Mouse (Mus musculus) forebrain, embryonic 10.5 days (tissue): ENCODE data around the gene Sh3tc1. TPM values are rescaled to one million over a fixed set of nuclear protein-coding genes. Genes with fewer than 3 reads are reported as not detected.

Experiments
- DNase-seq: peaks from one replicate; pipeline ENCODE4 v3.0.0-alpha.2; 2017; ENCODE audit warnings: low spot score; ENCODE audit errors: extremely low spot score
- H3K27ac ChIP-seq: fragments of 300-500 bp; sonication (generic); 2 replicates; pipeline ENCODE4 v1.5.1; 2016; ENCODE audit warnings: mild to moderate bottlenecking
- H3K27me3 ChIP-seq: fragments of 300-500 bp; sonication (generic); 2 replicates; pipeline ENCODE4 v1.6.1; 2016; ENCODE audit warnings: mild to moderate bottlenecking; ENCODE audit not compliant: poor library complexity, severe bottlenecking
- H3K36me3 ChIP-seq: fragments of 300-500 bp; sonication (generic); replicated peaks from 2 replicates; pipeline ENCODE4 v1.6.1; 2016; ENCODE audit warnings: mild to moderate bottlenecking, moderate library complexity
- H3K4me1 ChIP-seq: fragments of 300-500 bp; sonication (generic); 2 replicates; pipeline ENCODE4 v1.6.1; 2016
- H3K4me3 ChIP-seq: fragments of 300-500 bp; sonication (generic); 2 replicates; pipeline ENCODE4 v1.5.1; 2016; ENCODE audit warnings: mild to moderate bottlenecking, moderate library complexity
- H3K9me3 ChIP-seq: fragments of 300-500 bp; sonication (generic); 2 replicates; pipeline ENCODE4 v1.6.1; 2016; ENCODE audit warnings: mild to moderate bottlenecking, moderate library complexity
- WGBS: fragments of 180-500 bp; shearing (Covaris S2); methylation state at CpG from one replicate; pipeline ENCODE4 v1.1.7; 2016; 5-methylcytosine and 5-hydroxymethylcytosine counted together
- polyA plus RNA-seq: library from polyadenylated mRNA; unstranded; fragments of >200 nt; fragmentation: Nextera tagmentation; extraction: Ambion mirVana; gene quantifications from 2 replicates; pipeline ENCODE4 v1.2.1, GENCODE M21; 2016

The Sh3tc1 gene
- polyA plus RNA-seq, 1 experiment from 2014 or later: 4.5 TPM

DNA sequence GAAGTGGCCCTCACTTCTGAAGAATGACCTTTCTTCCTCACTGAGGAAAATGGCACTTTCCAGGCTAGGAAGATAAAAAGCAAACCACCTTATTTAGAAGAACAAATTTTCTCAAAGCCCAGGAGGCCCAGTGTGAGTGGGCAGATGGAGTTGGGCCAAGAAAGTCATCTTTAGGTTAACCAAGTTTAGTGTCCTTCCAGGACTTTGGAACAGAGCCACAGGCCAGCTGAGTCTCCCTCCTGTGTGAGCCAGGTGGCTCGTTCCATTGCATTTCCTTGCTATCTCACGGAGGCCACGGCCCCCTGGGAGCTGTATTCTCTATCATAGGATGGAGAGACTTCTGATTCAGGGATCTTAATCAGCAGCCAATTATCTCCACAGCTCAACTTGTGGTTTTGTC, 28.9 kb downstream of the Sh3tc1 start:
- Histone ChIP-seq H3K27me3 (no peaks in the 10 kb centered on the region), H3K9me3 (no peaks in the 10 kb centered on the region), H3K4me3 (no peak overlapping the region), H3K27ac (no peak overlapping the region), H3K36me3 (no peaks in the 10 kb centered on the region), H3K4me1 (peaks cover 6% of the 10 kb centered on the region; the same call in 1 of the 2 replicates)
- WGBS: 78% methylated on average over 3 of the region's 3 CpGs
- DNase-seq: no peak

DNA sequence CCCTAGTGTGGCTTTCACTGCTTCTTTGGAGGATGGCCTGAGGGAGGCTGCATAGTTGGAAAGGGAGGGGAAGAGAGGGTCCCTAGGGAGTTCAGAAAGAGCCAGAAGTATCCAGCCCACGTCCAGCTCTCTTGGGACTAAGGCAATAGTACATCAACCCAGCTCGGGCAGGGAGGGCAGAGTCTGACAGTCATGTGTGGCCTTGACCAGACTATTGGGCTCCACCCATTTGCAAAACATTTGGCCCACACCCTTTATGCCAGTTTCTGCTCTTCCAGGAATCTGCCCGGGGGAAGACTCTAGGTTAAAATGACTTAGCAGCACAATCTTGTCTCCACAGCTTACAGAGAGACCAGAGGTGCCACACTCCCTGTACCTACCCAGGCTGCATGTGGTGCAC, 29.3 kb downstream of the Sh3tc1 start:
- no peaks in the 10 kb centered on the region for H3K9me3 ChIP-seq
- no peak overlapping the region for H3K4me3 ChIP-seq
- DNase-seq: no peak
- peaks cover 6% of the 10 kb centered on the region; the same call in 1 of the 2 replicates for H3K4me1 ChIP-seq
- H3K27ac ChIP-seq: no peak overlapping the region
- H3K36me3 ChIP-seq: no peaks in the 10 kb centered on the region
- H3K27me3 ChIP-seq: no peaks in the 10 kb centered on the region
- WGBS: 84% methylated on average over 3 of the region's 3 CpGs

DNA sequence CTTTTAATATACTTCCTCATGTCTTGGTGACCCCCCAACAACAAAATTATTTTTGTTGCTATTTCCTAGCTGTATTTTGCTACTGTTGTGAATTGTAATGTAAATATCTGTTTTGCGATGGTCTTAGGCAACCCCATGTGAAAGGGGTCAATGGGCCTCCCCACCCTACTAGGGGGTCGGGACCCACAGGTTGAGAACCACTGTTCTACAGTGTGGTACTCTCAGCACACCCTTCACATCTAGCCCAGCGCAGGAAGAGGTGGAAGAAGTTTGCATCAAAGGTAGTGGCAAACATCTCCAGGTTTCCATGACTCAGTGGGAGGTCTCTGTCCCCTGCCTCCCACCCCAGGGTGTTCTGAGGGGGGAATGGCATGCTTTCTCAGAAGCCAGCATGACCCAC, 34.4 kb downstream of the Sh3tc1 start:
- H3K4me3 ChIP-seq: no peak overlapping the region
- H3K9me3 ChIP-seq: no peaks in the 10 kb centered on the region
- 94% methylated on average over 3 of the region's 3 CpGs for WGBS
- H3K4me1 ChIP-seq: peaks cover 6% of the 10 kb centered on the region; the same call in 1 of the 2 replicates
- DNase-seq: no peak
- no peak overlapping the region for H3K27ac ChIP-seq
- H3K27me3 ChIP-seq: no peaks in the 10 kb centered on the region
- H3K36me3 ChIP-seq: no peaks in the 10 kb centered on the region

DNA sequence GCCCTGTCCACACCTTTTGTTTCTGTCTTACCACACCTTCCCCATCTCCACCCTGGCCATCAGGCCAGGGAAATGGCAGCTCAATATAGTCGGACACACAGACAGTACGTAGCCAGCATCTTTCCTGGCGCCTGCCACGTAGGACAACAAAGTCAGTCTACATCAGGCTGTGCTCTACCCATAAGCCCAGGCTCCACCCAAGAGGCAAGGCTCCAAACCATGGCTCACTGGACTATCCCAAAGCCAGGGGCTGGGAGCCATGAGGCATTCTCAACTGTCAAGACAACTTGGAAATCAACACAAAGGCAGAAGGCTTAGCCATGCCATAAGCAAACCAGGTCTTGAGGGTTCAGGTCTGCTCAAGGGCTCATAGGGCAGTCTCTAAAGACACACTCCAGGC, 36.0 kb downstream of the Sh3tc1 start:
- Histone ChIP-seq H3K9me3 (no peaks in the 10 kb centered on the region), H3K27ac (no peak overlapping the region), H3K27me3 (no peaks in the 10 kb centered on the region), H3K4me3 (no peak overlapping the region), H3K36me3 (no peaks in the 10 kb centered on the region), H3K4me1 (no peaks in the 10 kb centered on the region)
- no peak for DNase-seq
- WGBS: 94% methylated on average over 4 of the region's 4 CpGs

DNA sequence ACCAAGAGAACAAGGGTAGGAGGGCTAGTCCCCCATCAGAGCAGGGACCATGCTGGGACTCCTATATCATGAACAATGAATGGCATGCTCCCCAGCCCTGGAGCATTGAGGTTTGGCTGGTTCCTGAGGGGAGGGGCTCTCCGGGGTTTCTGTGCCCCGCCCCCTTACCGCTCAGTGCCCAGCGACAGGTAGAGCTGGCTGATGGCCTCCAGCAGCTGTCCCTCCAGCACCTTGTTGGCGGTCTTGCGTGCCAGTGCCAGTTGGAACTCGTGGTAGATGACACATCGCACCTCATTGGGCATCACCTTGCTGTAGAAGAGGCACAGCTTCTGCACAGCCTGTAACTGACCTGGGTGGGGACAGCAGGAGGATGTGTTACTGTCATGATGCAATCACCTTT, 36.6 kb downstream of the Sh3tc1 start:
- Histone ChIP-seq H3K36me3 (no peaks in the 10 kb centered on the region), H3K27me3 (no peaks in the 10 kb centered on the region), H3K9me3 (no peaks in the 10 kb centered on the region), H3K4me1 (no peaks in the 10 kb centered on the region), H3K27ac (no peak overlapping the region), H3K4me3 (no peak overlapping the region)
- WGBS: 84% methylated on average over 8 of the region's 8 CpGs
- no peak for DNase-seq

DNA sequence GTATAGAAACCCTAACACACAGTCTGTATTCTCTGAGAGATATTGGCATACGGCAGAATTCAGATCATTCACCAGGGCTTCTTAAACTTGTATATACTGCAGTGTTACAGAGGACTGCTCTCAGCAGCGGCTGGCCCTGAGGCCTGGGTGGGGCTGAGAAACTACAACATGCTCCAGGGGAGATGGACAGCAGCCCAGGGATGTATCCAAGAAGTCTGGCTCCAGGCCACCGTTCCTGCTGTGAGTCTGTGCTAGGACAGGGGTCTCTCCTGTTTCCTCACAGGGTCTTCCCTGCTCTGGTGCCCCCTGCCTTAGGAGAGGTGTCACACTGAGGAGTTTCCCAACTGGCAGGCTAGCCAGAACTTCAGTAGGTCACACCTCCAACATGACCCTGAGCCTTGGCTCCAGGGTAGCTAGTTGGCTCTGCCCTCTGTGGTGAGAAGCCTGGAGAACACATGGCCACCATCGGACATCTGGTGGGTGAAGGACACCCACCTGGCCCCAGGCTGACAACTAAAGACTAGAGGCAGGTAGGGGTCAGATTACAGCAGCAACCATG, 37.1 kb downstream of the Sh3tc1 start:
- H3K4me1 ChIP-seq: no peaks in the 10 kb centered on the region
- no peak overlapping the region for H3K4me3 ChIP-seq
- H3K9me3 ChIP-seq: no peaks in the 10 kb centered on the region
- no peaks in the 10 kb centered on the region for H3K36me3 ChIP-seq
- 83% methylated on average over 4 of the region's 4 CpGs for WGBS
- DNase-seq: no peak
- no peaks in the 10 kb centered on the region for H3K27me3 ChIP-seq
- H3K27ac ChIP-seq: no peak overlapping the region

DNA sequence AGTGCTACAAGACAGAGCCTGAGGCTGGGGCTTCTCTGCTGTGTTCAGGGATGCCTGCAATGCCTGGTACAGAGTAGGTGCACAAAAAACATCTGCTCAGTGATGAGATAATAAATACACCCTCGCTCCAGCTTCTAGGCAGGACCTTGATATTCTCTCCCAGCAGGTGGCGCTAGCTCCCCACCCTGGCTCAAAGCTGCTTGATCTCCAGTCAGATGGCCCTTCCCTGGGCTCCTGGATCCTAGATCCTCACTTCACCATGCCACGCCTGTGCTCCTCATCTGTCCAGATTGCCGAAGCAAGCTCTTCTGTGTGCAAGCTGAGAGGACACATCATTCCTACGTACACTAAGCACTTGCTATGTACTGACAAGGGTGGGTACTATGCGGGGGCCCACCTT, 38.7 kb downstream of the Sh3tc1 start:
- WGBS: 54% methylated on average over 6 of the region's 6 CpGs
- Histone ChIP-seq H3K4me1 (peaks cover 1% of the 10 kb centered on the region), H3K4me3 (no peak overlapping the region), H3K27me3 (no peaks in the 10 kb centered on the region), H3K36me3 (no peaks in the 10 kb centered on the region), H3K27ac (no peak overlapping the region), H3K9me3 (no peaks in the 10 kb centered on the region)
- DNase-seq: peak; percentile 62

DNA sequence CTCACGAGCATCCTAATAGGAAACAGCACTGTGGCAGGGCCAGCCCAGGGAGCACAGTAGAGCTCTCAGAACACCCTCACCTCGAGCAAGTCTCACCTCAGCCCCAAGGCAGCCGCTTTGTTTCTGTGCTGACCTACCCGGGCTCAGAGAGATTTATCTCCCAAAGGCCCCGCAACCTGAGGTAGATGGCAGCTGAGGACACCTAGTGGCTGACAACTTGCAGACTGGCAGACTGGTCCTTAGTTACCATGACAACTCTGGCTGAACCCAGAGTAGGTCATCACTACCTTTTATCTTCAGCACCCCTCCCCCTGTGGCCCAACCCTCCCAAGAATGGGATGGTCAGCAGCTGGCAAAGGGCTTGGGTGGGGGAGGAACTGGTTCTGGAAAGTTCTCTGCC, 44.0 kb downstream of the Sh3tc1 start:
- peaks cover 13% of the 10 kb centered on the region for H3K4me1 ChIP-seq
- H3K36me3 ChIP-seq: no peaks in the 10 kb centered on the region
- peak; percentile 40 for DNase-seq
- 17% methylated on average over 5 of the region's 5 CpGs for WGBS
- H3K27ac ChIP-seq: no peak overlapping the region
- no peaks in the 10 kb centered on the region for H3K27me3 ChIP-seq
- H3K4me3 ChIP-seq: no peak overlapping the region
- no peaks in the 10 kb centered on the region for H3K9me3 ChIP-seq

DNA sequence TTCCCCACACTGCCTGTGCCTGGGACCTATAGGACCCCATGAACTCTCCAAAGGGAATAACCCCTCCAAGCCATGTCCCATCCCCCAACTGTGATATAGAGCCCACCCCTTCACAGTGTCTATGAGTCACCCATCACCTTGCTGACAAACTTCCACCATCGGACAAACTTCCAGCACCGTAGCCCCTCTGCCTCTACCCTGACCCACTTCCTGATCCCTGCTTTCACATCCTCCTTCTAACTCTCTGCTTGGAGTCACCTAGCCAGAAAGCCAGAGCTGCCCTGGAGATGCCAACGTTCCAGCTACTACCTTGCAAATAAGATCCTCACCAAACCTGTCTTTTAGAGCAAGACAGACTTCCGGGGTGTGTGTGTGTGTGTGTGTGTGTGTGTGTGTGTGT, 46.1 kb downstream of the Sh3tc1 start:
- Histone ChIP-seq H3K27ac (no peak overlapping the region), H3K27me3 (no peaks in the 10 kb centered on the region), H3K4me1 (peaks cover 27% of the 10 kb centered on the region), H3K4me3 (no peak overlapping the region), H3K36me3 (no peaks in the 10 kb centered on the region), H3K9me3 (no peaks in the 10 kb centered on the region)
- WGBS: 87% methylated on average over 4 of the region's 4 CpGs
- no peak for DNase-seq

DNA sequence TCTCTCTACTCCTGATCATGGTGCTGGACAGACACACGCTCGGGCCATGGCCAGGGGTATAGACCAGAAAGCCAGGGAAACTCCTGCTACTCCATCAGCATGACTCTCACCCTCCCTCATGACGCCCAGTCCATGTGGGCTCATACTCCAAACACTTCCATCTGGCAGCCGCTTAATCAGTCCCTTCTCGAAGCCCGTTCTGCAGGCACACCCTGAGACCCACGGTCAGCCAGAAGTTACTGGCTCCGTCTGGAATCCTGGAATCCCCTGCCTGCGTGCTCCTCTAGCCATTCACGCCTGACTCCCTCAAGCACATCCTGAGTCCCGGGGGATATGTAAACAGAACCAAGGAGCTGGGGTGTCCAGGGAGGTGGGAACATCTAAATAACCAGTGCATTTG, 48.5 kb downstream of the Sh3tc1 start:
- peaks cover 40% of the 10 kb centered on the region for H3K4me1 ChIP-seq
- no peak overlapping the region; the same call in 1 of the 2 replicates for H3K27ac ChIP-seq
- no peaks in the 10 kb centered on the region for H3K27me3 ChIP-seq
- 77% methylated on average over 11 of the region's 11 CpGs for WGBS
- no peak overlapping the region for H3K4me3 ChIP-seq
- H3K36me3 ChIP-seq: no peaks in the 10 kb centered on the region
- H3K9me3 ChIP-seq: no peaks in the 10 kb centered on the region
- no peak for DNase-seq

DNA sequence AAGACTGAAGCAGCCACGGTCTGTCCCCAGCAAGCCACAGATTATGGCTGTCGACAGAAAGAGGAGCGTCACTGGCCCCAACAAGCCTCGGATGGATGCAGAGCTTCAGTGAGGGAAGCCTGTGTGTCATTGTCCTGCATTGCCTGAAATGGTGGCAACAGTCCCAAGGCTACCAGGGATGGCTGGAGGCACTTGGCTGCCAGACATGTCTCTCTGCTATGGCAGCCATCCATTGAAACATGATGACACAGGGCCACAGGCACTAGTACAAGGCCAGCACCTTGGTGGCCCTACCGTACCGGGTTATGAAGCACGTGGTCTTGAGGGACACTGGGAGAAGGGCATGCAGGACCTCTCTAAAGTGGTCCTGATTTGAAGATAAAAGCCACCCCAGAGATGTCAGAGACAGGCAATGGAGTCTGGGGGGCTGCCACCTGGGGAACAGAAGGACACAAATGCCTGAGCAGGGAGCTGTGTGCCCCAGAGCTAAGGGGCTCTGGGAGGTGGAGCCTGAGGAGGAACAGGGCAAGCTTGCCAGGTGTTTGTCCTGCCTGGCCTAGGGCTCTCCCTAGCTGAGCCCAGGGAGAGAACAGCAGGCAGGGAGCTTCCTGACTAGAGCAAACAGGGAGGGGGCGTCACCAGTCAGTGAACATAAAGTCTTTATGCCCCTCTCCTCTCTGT, 49.2 kb downstream of the Sh3tc1 start:
- peaks cover 37% of the 10 kb centered on the region for H3K4me1 ChIP-seq
- H3K4me3 ChIP-seq: no peak overlapping the region
- 89% methylated on average over 8 of the region's 8 CpGs for WGBS
- peak overlapping the region; percentile 35; the same call in 1 of the 2 replicates for H3K27ac ChIP-seq
- no peaks in the 10 kb centered on the region for H3K27me3 ChIP-seq
- H3K36me3 ChIP-seq: no peaks in the 10 kb centered on the region
- no peaks in the 10 kb centered on the region for H3K9me3 ChIP-seq
- no peak for DNase-seq

DNA sequence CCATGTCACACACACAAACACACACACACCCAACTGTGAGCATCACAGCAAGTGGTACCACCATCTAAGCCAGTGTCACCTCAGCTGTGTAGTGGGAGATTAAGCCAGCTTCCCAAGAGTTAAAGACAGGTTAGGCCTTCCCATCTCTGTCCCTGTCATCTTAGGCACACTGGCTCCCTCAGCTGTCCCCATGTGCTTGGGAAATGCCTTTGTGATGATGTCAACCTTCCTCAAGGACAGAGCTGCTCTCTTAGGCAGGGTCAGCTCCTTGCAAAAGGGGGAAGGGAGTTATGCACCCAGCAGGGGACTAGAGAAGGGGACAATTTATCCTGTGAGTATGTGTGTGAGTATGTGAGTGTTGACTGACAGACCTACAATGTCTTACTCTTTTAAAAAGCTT, 50.4 kb downstream of the Sh3tc1 start:
- Histone ChIP-seq H3K27ac (no peak overlapping the region), H3K4me3 (no peak overlapping the region), H3K36me3 (no peaks in the 10 kb centered on the region), H3K9me3 (no peaks in the 10 kb centered on the region), H3K4me1 (peaks cover 36% of the 10 kb centered on the region), H3K27me3 (no peaks in the 10 kb centered on the region)
- no peak for DNase-seq

DNA sequence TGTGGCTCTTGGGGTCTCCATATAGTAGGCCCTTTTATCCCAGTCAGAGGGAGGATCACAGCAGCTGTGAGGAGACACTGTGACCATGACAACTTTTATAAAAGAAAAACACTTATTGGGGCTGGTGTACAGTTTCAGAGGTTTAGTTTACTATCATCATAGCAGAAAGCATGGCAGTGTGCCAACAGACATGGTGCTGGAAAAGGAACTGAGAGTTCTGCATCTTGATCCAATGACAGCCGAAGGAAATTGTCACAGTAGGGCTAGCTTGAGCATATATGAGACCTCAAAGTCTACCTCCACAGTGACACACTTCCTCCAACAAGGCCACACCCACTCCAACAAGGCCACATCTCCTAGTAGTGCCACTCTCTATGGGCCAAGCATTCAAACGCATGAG, 50.9 kb downstream of the Sh3tc1 start:
- no peak overlapping the region for H3K4me3 ChIP-seq
- H3K27ac ChIP-seq: no peak overlapping the region
- H3K36me3 ChIP-seq: no peaks in the 10 kb centered on the region
- H3K9me3 ChIP-seq: no peaks in the 10 kb centered on the region
- no peak for DNase-seq
- no peaks in the 10 kb centered on the region for H3K27me3 ChIP-seq
- WGBS: 94% methylated on average over 2 of the region's 2 CpGs
- peaks cover 39% of the 10 kb centered on the region for H3K4me1 ChIP-seq
